Mouse (Mus musculus) heart, embryonic 11.5 days (tissue): ENCODE measurements around the gene Med16. TPM values are rescaled to one million over a fixed set of nuclear protein-coding genes. Genes with fewer than 3 reads are reported as not detected.

Experiments used
- ATAC-seq: fragments of 200-750 bp; cut with Nextera tagmentation; replicated peaks from 2 replicates; pipeline ENCODE4 v1.8.0; 2017; ENCODE audit warnings: moderate library complexity; ENCODE audit not compliant: insufficient number of reproducible peaks, low FRiP score, low TSS enrichment
- H3K27ac ChIP-seq: fragments of 300-500 bp; sonication (generic); 2 replicates; pipeline ENCODE4 v1.5.1; 2014; ENCODE audit warnings: mild to moderate bottlenecking, low read depth, low read length
- H3K27me3 ChIP-seq: fragments of 300-500 bp; sonication (generic); 2 replicates; pipeline ENCODE4 v1.6.1; 2014; ENCODE audit warnings: mild to moderate bottlenecking, low read length, mixed read lengths; ENCODE audit not compliant: control insufficient read depth, insufficient read depth
- H3K36me3 ChIP-seq: fragments of 300-500 bp; sonication (generic); 2 replicates; pipeline ENCODE4 v1.6.1; 2014; ENCODE audit warnings: mild to moderate bottlenecking, low read length, moderate library complexity, mixed read lengths; ENCODE audit not compliant: control insufficient read depth, insufficient read depth
- H3K4me1 ChIP-seq: fragments of 300-500 bp; sonication (generic); 2 replicates; pipeline ENCODE4 v1.6.1; 2014; ENCODE audit warnings: low read length; ENCODE audit not compliant: control insufficient read depth, insufficient read depth
- H3K4me2 ChIP-seq: fragments of 300-500 bp; sonication (generic); 2 replicates; pipeline ENCODE4 v1.6.1; 2014; ENCODE audit warnings: mild to moderate bottlenecking, moderate library complexity
- H3K4me3 ChIP-seq: fragments of 300-500 bp; sonication (generic); 2 replicates; pipeline ENCODE4 v1.5.1; 2014; ENCODE audit warnings: low read depth, low read length
- H3K9ac ChIP-seq: fragments of 300-500 bp; sonication (generic); 2 replicates; pipeline ENCODE4 v1.6.1; 2014; ENCODE audit warnings: mild to moderate bottlenecking, low read depth, low read length, moderate library complexity
- H3K9me3 ChIP-seq: fragments of 300-500 bp; sonication (generic); replicated peaks from 2 replicates; pipeline ENCODE4 v1.6.1; 2016; ENCODE audit warnings: low read length; ENCODE audit not compliant: control insufficient read depth
- WGBS: fragments of 180-500 bp; shearing (Covaris S2); extraction: QIAGEN DNeasy Blood & Tissue Kit; methylation state at CpG from one replicate; pipeline ENCODE4 v1.1.7; 2014; ENCODE audit not compliant: insufficient replicate concordance; 5-methylcytosine and 5-hydroxymethylcytosine counted together
- polyA plus RNA-seq: library from polyadenylated mRNA; unstranded; fragments of >200 nt; fragmentation: Nextera tagmentation; extraction: Ambion mirVana; gene quantifications from 2 replicates; pipeline ENCODE4 v1.2.1, GENCODE M21; 2014

The Med16 gene
- polyA plus RNA-seq, 1 experiment from 2014 or later, result 30.9 TPM

DNA sequence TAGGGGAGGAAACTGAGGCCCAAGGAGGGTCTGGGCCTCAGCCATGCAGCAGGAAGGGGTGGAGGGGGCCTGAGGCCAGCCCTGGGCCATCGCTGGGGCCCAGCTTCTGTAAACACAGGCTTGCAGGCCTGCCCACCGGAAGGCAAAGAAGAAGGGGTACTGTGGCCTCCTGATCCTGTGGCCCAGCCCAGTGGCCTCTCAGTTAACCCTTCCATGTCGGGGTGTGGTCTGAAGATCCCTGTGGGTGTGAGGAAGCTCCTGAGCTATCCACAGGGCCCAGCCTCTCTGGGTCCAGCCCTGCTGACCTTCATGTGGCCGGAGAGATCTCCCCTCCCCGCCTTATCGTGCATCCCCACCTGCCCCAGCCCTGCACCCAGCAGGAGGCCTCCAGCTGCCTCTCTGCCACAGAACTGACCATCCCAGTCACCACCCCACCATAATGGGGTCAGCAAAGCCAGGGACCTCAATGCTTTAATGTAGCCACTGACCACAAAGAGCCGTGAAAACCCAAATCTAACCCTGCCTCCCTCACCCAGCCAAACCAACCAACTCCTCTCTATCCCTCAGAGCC lies 38.1 kb upstream of the Med16 start:
- Histone ChIP-seq H3K4me2 (peak overlapping the region; percentile 53), H3K9ac (peak overlapping the region; percentile 59), H3K27me3 (no peaks in the 10 kb centered on the region), H3K36me3 (peaks cover 20% of the 10 kb centered on the region), H3K9me3 (no peaks in the 10 kb centered on the region), H3K27ac (peak overlapping the region; percentile 90), H3K4me3 (peak overlapping the region; percentile 2; the same call in 1 of the 2 replicates), H3K4me1 (peaks cover 34% of the 10 kb centered on the region)
- 12% methylated on average over 7 of the region's 7 CpGs for WGBS
- peak; percentile 88 for ATAC-seq

DNA sequence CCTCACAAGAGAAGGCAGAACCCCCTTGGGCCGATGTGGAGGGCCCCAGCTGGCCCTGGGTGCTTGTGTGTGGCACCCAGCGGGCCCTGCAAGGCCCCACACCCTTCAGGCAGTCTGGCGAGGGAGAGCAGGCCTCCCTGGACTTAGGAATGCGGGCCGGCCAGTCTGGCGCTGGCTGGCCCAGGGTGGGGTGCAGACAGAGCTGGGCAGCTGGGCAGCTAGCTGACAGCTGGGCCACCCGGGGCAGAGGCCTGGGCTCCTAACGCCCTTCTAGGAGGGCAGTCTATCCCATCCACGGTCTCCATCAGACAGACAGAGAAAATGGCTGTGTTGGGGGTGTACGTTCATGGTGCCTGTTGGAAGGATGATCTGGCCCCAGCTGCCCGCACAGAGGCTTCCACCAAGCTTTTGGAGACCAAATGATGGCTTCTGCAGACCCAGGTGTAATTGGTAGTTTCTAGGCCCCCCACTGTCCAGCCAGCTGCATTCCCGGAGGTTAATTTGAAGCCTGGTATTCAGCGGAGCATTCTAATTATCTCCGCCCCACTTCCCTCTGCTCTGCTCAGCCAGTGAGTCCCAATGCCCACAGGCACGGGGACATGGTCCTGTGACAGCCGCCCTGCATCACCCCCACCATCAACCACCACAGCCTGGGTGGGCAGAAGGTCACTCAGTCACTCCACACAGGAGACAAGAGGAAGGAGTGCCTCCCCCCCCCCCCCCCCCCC lies 36.9 kb upstream of the Med16 start:
- peak overlapping the region; percentile 68 for H3K9ac ChIP-seq
- H3K4me1 ChIP-seq, result peaks cover 41% of the 10 kb centered on the region
- peak overlapping the region; percentile 2; the same call in 1 of the 2 replicates for H3K4me3 ChIP-seq
- peak overlapping the region; percentile 53 for H3K4me2 ChIP-seq
- peaks cover 15% of the 10 kb centered on the region for H3K36me3 ChIP-seq
- WGBS, result 34% methylated on average over 16 of the region's 16 CpGs
- H3K9me3 ChIP-seq, result no peaks in the 10 kb centered on the region
- peak overlapping the region; percentile 90 for H3K27ac ChIP-seq
- ATAC-seq, result no peak
- no peaks in the 10 kb centered on the region for H3K27me3 ChIP-seq

DNA sequence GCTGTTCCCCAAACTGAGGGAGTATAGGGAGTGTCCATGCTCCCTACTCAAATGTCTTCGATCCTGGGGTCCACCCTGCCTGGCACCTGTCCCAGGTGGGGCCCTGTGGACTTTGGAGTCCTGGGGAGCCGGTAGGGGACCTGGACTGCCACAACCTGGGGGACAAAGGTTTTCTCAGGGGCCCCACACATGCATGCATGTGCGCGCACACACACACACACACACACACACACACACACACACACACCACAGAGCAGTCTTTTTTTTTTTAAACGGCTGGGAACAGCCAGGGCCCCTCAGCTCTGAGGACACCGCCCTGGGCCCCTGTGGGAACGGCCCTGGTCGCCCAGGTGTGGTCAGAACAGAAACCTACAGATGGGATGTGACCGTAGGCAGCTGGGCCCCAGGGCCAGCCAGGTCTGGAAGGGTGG lies 34.8 kb upstream of the Med16 start:
- H3K27ac ChIP-seq, result peak overlapping the region; percentile 8; the same call in 1 of the 2 replicates
- H3K9ac ChIP-seq, result no peak overlapping the region
- H3K4me2 ChIP-seq, result peak overlapping the region; percentile 14; the same call in 1 of the 2 replicates
- WGBS, result 70% methylated on average over 9 of the region's 9 CpGs
- no peaks in the 10 kb centered on the region for H3K27me3 ChIP-seq
- peaks cover 7% of the 10 kb centered on the region for H3K36me3 ChIP-seq
- no peaks in the 10 kb centered on the region for H3K9me3 ChIP-seq
- H3K4me1 ChIP-seq, result peaks cover 52% of the 10 kb centered on the region
- no peak overlapping the region for H3K4me3 ChIP-seq
- 0 out of 2 replicates have a peak, but pooled peaks have one; percentile 23 for ATAC-seq

DNA sequence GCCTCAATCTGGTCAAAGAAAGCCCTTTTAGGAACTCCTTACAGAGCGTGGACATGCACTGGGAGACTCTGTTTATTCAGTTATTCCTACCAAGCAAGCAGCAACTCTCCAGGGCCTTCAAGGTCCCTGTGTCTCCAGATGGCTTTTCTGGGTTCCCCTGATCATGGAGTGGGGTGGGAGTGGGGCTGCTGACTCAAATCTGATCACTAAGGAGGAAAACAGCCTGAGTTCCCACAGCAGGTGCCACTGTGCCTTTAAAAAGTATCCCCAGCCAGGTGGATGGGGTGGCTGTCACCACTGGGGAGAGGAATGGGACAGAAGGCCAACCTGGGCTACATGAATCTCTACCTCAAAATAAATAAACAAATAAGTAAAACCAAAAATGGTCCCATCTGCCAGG lies 34.3 kb upstream of the Med16 start:
- peaks cover 57% of the 10 kb centered on the region for H3K4me1 ChIP-seq

DNA sequence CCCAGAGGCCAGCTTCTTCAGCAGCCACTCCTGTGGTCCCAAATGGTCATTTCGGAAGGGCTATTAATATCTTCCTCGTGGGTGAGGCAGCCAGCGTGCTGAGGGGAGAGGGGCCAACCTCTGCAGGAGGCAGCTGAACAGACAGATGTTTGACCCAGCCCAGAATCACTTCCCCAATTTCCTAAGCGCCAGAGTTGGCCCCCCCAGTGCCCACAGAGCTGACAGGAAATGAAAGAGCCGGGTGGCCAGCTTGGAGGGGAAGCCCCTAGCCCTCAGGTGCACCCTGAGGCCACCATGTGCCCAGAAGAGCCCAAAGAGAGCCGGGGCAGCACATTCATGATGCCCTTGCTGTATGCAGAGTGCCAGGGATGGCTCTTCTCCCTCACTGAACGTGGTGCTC lies 32.0 kb upstream of the Med16 start:
- Histone ChIP-seq H3K4me3 (no peak overlapping the region), H3K27me3 (no peaks in the 10 kb centered on the region), H3K4me2 (peak overlapping the region; percentile 11; the same call in 1 of the 2 replicates), H3K9ac (no peak overlapping the region), H3K27ac (0 out of 2 replicates have a peak overlapping the region, but pooled peaks have one; percentile 46), H3K9me3 (no peaks in the 10 kb centered on the region), H3K36me3 (peaks cover 14% of the 10 kb centered on the region), H3K4me1 (peaks cover 60% of the 10 kb centered on the region)
- no peak for ATAC-seq
- 54% methylated on average over 7 of the region's 7 CpGs for WGBS

More for the DNA sequence above, 34.3 kb upstream of the Med16 start:
- WGBS, result 82% methylated on average over 1 of the region's 1 CpGs
- no peak for ATAC-seq
- H3K36me3 ChIP-seq, result peaks cover 10% of the 10 kb centered on the region
- H3K27ac ChIP-seq, result no peak overlapping the region
- no peaks in the 10 kb centered on the region for H3K9me3 ChIP-seq
- H3K4me3 ChIP-seq, result no peak overlapping the region
- H3K9ac ChIP-seq, result no peak overlapping the region
- no peak overlapping the region for H3K4me2 ChIP-seq
- no peaks in the 10 kb centered on the region for H3K27me3 ChIP-seq

- WGBS, result 82% methylated on average over 11 of the region's 11 CpGs
- peaks cover 20% of the 10 kb centered on the region for H3K36me3 ChIP-seq
- no peak for ATAC-seq
- no peak overlapping the region for H3K4me3 ChIP-seq
- no peaks in the 10 kb centered on the region for H3K9me3 ChIP-seq
- H3K4me2 ChIP-seq, result no peak overlapping the region
- H3K9ac ChIP-seq, result 0 out of 2 replicates have a peak overlapping the region, but pooled peaks have one; percentile 34
- peaks cover 66% of the 10 kb centered on the region for H3K4me1 ChIP-seq
- H3K27me3 ChIP-seq, result no peaks in the 10 kb centered on the region
- no peak overlapping the region for H3K27ac ChIP-seq
Measured at GRCm38 (mm10) chr10:79937775-79938526, 29.2 kb upstream of the Med16 start.

DNA sequence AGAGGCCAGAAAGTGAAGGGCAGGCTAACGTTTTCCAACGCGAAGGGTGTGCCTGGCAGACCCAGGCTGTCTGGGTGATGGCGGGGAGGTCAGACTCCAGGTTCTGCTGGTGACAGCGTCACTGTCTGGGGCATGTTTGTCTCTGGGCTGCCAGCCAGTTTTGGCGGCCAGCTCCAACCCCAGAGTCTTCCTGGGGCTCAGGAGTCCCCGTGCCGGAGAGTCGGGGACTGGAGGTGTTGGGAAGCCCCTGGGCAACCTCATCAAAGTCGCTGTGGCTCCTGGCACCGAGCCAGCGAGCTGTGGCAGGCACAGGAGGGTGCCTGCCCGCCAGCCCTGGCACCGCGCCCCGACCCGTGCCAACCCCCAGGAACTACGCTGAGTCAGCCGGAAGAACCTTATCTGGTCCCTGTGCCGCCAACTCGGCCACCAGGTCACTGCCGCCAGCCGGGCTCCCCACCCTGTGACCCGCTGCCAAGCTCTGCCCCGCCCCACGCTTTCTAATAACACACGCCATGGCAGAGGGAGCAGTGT lies 28.3 kb upstream of the Med16 start:
- no peak overlapping the region for H3K4me3 ChIP-seq
- ATAC-seq, result no peak
- H3K9me3 ChIP-seq, result no peaks in the 10 kb centered on the region
- H3K4me1 ChIP-seq, result peaks cover 76% of the 10 kb centered on the region
- peak overlapping the region; percentile 41 for H3K4me2 ChIP-seq
- no peak overlapping the region for H3K9ac ChIP-seq
- H3K27me3 ChIP-seq, result no peaks in the 10 kb centered on the region
- 65% methylated on average over 27 of the region's 27 CpGs for WGBS
- H3K27ac ChIP-seq, result peak overlapping the region; percentile 58; the same call in 1 of the 2 replicates
- H3K36me3 ChIP-seq, result peaks cover 22% of the 10 kb centered on the region

DNA sequence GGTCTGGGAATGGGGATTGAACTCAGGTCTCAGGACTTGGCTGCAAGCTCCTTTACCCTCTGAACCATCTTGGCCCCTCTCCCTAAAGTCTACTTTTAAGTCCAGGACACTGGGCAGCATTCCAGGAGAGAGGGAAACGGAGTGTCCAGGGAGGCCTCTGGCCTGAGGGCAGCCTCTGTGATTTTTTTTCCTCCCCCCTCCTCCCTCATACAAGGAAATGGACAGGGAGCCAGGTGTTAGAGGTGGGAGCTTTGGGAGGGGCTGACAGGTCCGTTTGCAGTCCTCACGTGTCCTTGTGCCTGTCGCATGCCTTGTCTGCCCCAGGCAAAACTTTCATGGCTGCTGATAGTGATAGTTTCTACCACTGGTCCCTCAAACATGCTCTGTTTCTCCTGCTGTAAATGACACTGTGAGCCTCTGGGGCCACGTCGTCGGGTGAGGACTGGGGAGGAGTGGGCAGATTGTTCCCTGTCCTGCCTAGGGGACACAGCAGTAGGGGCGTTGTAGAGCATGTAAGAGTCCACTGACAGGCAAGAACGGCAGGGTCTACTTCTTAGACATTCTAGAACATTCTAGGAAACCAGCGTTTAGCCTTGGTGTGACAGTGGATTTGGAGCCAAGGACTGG lies 27.7 kb upstream of the Med16 start:
- Histone ChIP-seq H3K27ac (peak overlapping the region; percentile 58; the same call in 1 of the 2 replicates), H3K4me2 (no peak overlapping the region), H3K9ac (no peak overlapping the region; the same call in 1 of the 2 replicates), H3K4me1 (peaks cover 81% of the 10 kb centered on the region), H3K9me3 (no peaks in the 10 kb centered on the region), H3K4me3 (no peak overlapping the region), H3K36me3 (peaks cover 21% of the 10 kb centered on the region), H3K27me3 (no peaks in the 10 kb centered on the region)
- no peak for ATAC-seq
- WGBS, result 62% methylated on average over 10 of the region's 10 CpGs
